Mouse (Mus musculus): ENCODE results near the gene Gm20388. TPM values are rescaled to one million over a fixed set of nuclear protein-coding genes. Genes with fewer than 3 reads are reported as not detected.

Gm20388 gene
- total and polyA plus RNA-seq, 3 experiments: 0.02 to 0.05 TPM; not detected in 1

DNA sequence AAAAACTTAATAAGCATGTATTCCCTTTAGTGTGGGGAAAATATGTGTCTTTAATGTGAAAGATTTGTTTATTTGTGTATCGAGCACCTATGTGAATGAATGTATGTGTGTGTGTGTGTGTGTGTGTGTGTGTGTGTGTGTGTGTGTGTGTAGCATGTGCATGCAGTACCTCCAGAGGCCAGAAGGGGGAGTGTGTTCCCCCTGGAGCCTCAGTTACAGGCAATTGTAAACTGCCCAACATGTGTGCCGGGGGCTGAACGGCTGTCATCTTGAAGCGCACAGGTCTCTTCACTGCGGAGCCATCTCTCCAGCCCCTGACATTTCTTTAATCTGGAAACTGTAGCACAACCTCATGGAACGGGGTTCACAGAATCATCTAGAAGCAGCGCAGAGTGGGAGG lies 1425.0 kb downstream of the Gm20388 start:
- Histone ChIP-seq H3K4me3 (ENCODE audit: low read depth, low read length) (no peak overlapping the region), H3K36me3 (replicated peaks) (no peaks in the 10 kb centered on the region), H3K9me3 (replicated peaks) (peaks cover 92% of the 10 kb centered on the region), H3K4me1 (ENCODE audit: insufficient read depth, low read depth, low read length) (no peaks in the 10 kb centered on the region), H3K27me3 (ENCODE audit: insufficient read depth, low read length) (no peaks in the 10 kb centered on the region)
- ATAC-seq (ENCODE audit: extremely low read depth, insufficient number of reproducible peaks, low FRiP score, poor library complexity, severe bottlenecking) (no peak), DNase-seq (ENCODE audit: low spot score) (no peak)
- no peak for TF ChIP-seq POLR2AphosphoS5 (IDR thresholded peaks at IDR 0.05; ENCODE audit: insufficient replicate concordance, low read depth, low read length)
- TF ChIP-seq TAL1 (conservative IDR thresholded peaks at IDR 0.05; ENCODE audit: low read depth, low read length): no peak
- TF ChIP-seq CTCF (IDR thresholded peaks at IDR 0.05; ENCODE audit: low read depth, low read length): no peak
- no peak for TF ChIP-seq GATA2 (IDR thresholded peaks at IDR 0.05; ENCODE audit: borderline replicate concordance, low read depth, low read length)
- no peak for TF ChIP-seq GATA1 (IDR thresholded peaks at IDR 0.05; ENCODE audit: borderline replicate concordance, low read length)

DNA sequence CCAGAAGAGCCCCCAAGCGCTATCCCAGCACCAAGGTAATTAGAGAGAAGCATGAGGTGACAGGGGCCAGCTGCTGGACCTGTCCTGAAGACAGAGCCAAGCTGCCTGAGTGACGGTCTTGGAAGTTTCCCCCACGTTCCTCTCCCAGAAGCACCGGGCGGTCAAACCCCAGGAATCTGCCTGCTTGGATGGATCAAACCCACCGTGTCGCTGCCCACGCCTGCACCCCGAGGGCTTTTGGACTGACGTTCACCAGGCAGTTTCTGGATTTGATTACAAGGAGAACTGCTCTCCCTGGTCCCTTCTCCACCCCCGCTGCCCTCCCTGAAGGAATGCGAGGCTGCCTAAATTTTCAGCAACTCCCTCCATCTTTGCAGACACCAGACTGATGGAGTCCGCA lies 1432.3 kb downstream of the Gm20388 start:
- Histone ChIP-seq H3K27me3 (ENCODE audit: insufficient read depth, low read length) (no peaks in the 10 kb centered on the region), H3K36me3 (replicated peaks) (no peaks in the 10 kb centered on the region), H3K9me3 (replicated peaks) (peaks cover 93% of the 10 kb centered on the region), H3K4me3 (ENCODE audit: low read depth, low read length) (no peak overlapping the region), H3K4me1 (ENCODE audit: insufficient read depth, low read depth, low read length) (no peaks in the 10 kb centered on the region)
- ATAC-seq (ENCODE audit: extremely low read depth, insufficient number of reproducible peaks, low FRiP score, poor library complexity, severe bottlenecking) (no peak), DNase-seq (ENCODE audit: low spot score) (no peak)
- TF ChIP-seq POLR2AphosphoS5 (IDR thresholded peaks at IDR 0.05; ENCODE audit: insufficient replicate concordance, low read depth, low read length) (no peak), GATA1 (IDR thresholded peaks at IDR 0.05; ENCODE audit: borderline replicate concordance, low read length) (no peak), TAL1 (conservative IDR thresholded peaks at IDR 0.05; ENCODE audit: low read depth, low read length) (no peak), GATA2 (IDR thresholded peaks at IDR 0.05; ENCODE audit: borderline replicate concordance, low read depth, low read length) (no peak), CTCF (IDR thresholded peaks at IDR 0.05; ENCODE audit: low read depth, low read length) (no peak)

DNA sequence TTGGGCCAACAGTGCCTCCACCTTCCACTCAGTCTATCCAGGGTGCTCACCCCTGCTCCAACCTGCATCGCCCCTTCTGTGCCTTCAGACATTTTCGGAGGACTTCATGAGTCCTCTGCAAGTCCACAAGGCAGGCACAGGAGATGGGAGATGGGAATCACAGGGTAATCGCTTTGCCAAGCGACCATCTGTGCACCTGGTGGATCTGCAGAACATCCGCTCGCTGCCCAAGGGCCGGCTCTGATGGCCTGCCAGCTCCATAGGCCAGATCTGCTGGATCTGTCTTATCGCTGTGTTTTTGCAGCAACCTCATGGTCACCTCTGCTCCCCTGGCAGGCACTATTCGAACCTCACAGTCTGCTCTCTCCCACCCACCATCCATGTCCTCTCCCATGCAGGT lies 1433.8 kb downstream of the Gm20388 start:
- no peaks in the 10 kb centered on the region for H3K27me3 ChIP-seq (ENCODE audit: insufficient read depth, low read length)

DNA sequence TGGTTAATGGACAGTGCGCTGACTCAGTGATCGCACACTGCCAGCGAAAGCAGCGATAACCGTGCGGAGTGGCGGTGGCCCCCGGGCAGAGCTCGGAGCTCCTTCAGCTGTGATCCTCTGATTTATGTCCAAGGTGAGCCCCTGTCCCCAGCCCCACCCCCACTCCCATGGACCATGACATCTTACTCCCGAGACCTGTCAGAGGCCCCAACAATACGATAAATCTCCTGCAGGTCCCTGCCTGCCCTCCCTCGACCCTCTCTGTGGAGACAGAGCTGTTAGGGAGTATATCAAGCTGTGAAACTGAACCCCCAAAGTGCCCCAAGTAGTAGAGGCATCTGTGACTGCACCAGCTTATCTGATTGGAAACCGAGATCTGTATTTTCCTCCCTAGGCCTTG lies 1435.5 kb downstream of the Gm20388 start:
- Histone ChIP-seq H3K4me3 (ENCODE audit: low read depth, low read length) (no peak overlapping the region), H3K9me3 (replicated peaks) (peaks cover 96% of the 10 kb centered on the region), H3K27me3 (ENCODE audit: insufficient read depth, low read length) (no peaks in the 10 kb centered on the region), H3K4me1 (ENCODE audit: insufficient read depth, low read depth, low read length) (no peaks in the 10 kb centered on the region), H3K36me3 (replicated peaks) (no peaks in the 10 kb centered on the region)
- DNase-seq (ENCODE audit: low spot score): no peak
- TF ChIP-seq CTCF (IDR thresholded peaks at IDR 0.05; ENCODE audit: low read depth, low read length) (no peak), TAL1 (conservative IDR thresholded peaks at IDR 0.05; ENCODE audit: low read depth, low read length) (no peak), GATA2 (IDR thresholded peaks at IDR 0.05; ENCODE audit: borderline replicate concordance, low read depth, low read length) (no peak), POLR2AphosphoS5 (IDR thresholded peaks at IDR 0.05; ENCODE audit: insufficient replicate concordance, low read depth, low read length) (no peak), GATA1 (IDR thresholded peaks at IDR 0.05; ENCODE audit: borderline replicate concordance, low read length) (no peak)
- no peak for ATAC-seq (ENCODE audit: extremely low read depth, insufficient number of reproducible peaks, low FRiP score, poor library complexity, severe bottlenecking)

More for the DNA sequence above, 1433.8 kb downstream of the Gm20388 start:
- Histone ChIP-seq H3K4me1 (ENCODE audit: insufficient read depth, low read depth, low read length) (no peaks in the 10 kb centered on the region), H3K9me3 (replicated peaks) (peaks cover 96% of the 10 kb centered on the region), H3K4me3 (ENCODE audit: low read depth, low read length) (no peak overlapping the region; the same call in 1 of the 2 replicates), H3K36me3 (replicated peaks) (no peaks in the 10 kb centered on the region)
- no peak for ATAC-seq (ENCODE audit: extremely low read depth, insufficient number of reproducible peaks, low FRiP score, poor library complexity, severe bottlenecking)
- DNase-seq (ENCODE audit: low spot score): no peak
- no peak for TF ChIP-seq GATA2 (IDR thresholded peaks at IDR 0.05; ENCODE audit: borderline replicate concordance, low read depth, low read length)
- TF ChIP-seq POLR2AphosphoS5 (IDR thresholded peaks at IDR 0.05; ENCODE audit: insufficient replicate concordance, low read depth, low read length): no peak
- no peak for TF ChIP-seq CTCF (IDR thresholded peaks at IDR 0.05; ENCODE audit: low read depth, low read length)
- no peak for TF ChIP-seq GATA1 (IDR thresholded peaks at IDR 0.05; ENCODE audit: borderline replicate concordance, low read length)
- no peak for TF ChIP-seq TAL1 (conservative IDR thresholded peaks at IDR 0.05; ENCODE audit: low read depth, low read length)

DNA sequence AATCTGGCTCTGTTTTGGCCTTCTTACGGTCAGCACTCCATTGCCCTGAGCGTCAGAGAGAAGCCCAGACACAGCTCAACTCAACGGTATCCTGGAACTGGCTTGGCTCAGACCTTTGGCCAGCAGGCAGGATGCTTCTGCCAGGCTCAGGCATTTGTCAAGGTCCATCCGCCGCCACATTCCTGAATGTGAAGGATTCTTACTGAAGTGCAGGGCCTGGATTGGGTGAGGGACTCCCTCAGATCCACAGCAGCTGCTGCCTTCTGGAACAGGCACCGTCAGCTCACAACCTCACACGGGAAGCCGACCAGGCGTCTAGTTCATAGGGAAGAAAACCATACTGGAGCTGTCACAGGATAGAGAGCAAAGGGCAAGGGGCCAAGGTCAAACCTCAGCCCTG lies 1436.2 kb downstream of the Gm20388 start:
- ATAC-seq (ENCODE audit: extremely low read depth, insufficient number of reproducible peaks, low FRiP score, poor library complexity, severe bottlenecking): no peak
- DNase-seq (ENCODE audit: low spot score): no peak
- TF ChIP-seq POLR2AphosphoS5 (IDR thresholded peaks at IDR 0.05; ENCODE audit: insufficient replicate concordance, low read depth, low read length) (no peak), CTCF (IDR thresholded peaks at IDR 0.05; ENCODE audit: low read depth, low read length) (no peak), GATA2 (IDR thresholded peaks at IDR 0.05; ENCODE audit: borderline replicate concordance, low read depth, low read length) (no peak), TAL1 (conservative IDR thresholded peaks at IDR 0.05; ENCODE audit: low read depth, low read length) (no peak), GATA1 (IDR thresholded peaks at IDR 0.05; ENCODE audit: borderline replicate concordance, low read length) (no peak)

DNA sequence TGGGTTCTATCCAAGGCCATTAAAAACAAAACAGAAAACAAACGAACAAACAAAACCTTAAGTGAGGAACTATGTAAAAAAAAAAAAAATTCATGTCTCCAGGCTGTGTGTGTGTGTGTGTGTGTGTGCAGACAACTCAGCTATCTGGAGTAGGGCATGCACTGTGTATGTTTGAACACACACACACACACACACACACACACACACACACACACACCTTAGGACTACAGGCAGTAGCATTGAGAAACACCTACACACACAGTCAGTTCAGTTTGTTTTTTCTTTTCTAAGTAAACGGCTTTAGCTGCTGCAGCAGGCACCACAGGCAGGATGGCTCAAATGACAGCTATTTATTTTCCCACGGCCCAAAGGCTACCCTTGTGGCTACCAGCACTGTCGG lies 1438.4 kb downstream of the Gm20388 start:
- H3K4me3 ChIP-seq (ENCODE audit: low read depth, low read length): no peak overlapping the region
- H3K4me1 ChIP-seq (ENCODE audit: insufficient read depth, low read depth, low read length): no peaks in the 10 kb centered on the region
- ATAC-seq (ENCODE audit: extremely low read depth, insufficient number of reproducible peaks, low FRiP score, poor library complexity, severe bottlenecking): no peak
- H3K36me3 ChIP-seq (replicated peaks): no peaks in the 10 kb centered on the region
- H3K9me3 ChIP-seq (replicated peaks): peaks cover 95% of the 10 kb centered on the region
- TF ChIP-seq TAL1 (conservative IDR thresholded peaks at IDR 0.05; ENCODE audit: low read depth, low read length) (no peak), GATA1 (IDR thresholded peaks at IDR 0.05; ENCODE audit: borderline replicate concordance, low read length) (no peak), CTCF (IDR thresholded peaks at IDR 0.05; ENCODE audit: low read depth, low read length) (no peak), GATA2 (IDR thresholded peaks at IDR 0.05; ENCODE audit: borderline replicate concordance, low read depth, low read length) (no peak), POLR2AphosphoS5 (IDR thresholded peaks at IDR 0.05; ENCODE audit: insufficient replicate concordance, low read depth, low read length) (no peak)
- no peak for DNase-seq (ENCODE audit: low spot score)
- no peaks in the 10 kb centered on the region for H3K27me3 ChIP-seq (ENCODE audit: insufficient read depth, low read length)

More for the DNA sequence above, 1436.2 kb downstream of the Gm20388 start:
- Histone ChIP-seq H3K4me1 (ENCODE audit: insufficient read depth, low read depth, low read length) (no peaks in the 10 kb centered on the region), H3K27me3 (ENCODE audit: insufficient read depth, low read length) (no peaks in the 10 kb centered on the region), H3K9me3 (replicated peaks) (peaks cover 96% of the 10 kb centered on the region), H3K4me3 (ENCODE audit: low read depth, low read length) (no peak overlapping the region; the same call in 1 of the 2 replicates), H3K36me3 (replicated peaks) (no peaks in the 10 kb centered on the region)

Data from G1E (cell line).